Mouse (Mus musculus): ENCODE data around the gene Inca1.

The Inca1 gene

DNA sequence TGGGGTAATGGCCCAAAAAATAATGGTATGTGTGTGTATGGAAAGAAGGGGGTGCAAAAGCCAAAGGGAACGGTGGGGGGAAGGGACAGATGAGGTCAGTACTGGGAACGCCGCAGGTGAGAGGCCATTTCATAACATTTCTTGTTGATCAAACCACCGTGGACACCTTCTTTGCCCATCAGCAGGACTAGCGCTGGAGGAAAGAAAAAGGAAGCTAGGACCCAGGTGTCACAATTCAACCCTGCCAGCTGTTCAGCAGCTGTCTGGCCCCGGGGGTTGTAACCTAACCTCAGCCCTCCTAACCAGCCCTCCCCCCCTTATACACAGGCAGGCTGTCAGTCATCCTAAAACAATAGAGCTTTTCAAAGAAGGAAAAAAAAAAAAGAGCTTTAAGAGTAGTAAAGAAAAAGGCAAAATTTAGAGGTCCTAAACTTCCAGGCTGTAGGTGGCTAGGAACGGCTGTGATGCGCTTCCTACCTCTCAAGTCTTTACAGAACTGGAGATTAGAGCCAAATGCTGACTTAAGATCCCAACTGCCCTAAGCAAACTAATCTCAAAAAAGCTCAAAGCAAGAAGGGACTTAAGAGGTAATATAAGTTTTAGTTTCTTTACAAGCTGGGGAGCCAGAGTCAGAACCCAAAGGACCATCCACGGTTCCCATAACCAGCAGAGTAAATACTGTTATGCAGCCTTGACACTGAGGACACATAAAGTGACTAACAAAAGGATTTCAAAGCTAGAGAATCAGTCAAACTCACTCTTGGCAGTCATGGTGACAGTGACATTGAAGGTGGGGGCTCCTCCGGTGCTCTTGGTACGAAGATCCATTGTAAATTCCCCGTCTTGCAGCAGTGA lies 47.7 kb downstream of the Inca1 start:
- no peak for DNase-seq

DNA sequence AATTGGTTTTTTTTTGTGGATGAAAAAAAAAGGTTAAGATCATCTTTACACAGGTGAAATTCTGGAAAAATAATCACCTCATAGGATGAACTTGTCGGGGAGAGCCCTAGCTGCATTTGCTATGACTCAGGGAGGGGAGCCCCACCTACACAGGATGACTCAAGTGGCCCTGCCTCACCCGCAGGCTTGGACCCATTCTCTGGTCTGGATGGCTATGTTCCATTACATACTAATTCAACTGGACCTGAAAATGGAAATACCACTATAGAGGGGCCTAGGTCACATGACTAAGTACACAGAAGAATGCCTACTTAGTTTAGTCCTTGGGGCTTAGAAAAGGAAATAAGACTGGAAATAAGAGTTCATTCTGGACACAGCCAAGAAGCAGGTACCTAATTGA lies 48.6 kb downstream of the Inca1 start:
- DNase-seq: no peak

DNA sequence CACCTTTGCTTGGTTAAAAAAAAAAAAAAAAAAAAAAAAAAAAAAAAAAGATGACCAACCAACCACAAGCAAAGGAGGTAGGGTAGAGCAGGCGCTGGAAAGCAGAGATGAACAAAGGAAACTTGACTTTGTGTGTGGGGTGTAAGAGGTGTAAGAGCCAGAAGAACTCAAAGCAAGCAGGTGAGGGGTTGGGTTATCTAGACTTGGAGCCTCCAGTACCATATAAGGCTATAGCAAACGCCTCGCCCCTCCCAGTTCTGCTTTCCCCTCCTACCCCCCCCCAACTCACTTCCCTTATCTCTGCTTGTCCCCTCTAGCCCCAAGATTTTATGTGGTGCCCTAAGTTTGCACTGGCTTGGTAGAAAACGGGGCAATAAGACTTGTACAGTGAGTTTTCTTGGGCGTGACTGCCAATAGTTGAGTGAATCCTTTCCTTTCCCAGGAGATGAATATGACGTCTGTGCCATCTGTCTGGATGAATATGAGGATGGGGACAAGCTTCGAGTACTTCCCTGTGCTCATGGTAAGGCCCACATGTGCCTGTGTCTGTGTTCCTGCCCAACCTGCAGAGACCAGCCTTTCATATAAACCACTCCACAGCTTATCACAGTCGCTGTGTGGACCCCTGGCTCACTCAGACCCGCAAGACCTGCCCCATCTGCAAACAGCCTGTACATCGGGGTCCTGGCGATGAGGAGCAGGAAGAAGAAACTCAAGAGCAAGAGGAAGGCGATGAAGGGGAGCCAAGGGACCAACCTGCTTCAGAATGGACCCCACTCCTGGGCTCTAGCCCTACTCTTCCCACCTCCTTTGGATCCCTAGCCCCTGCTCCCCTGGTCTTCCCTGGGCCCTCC lies 49.4 kb downstream of the Inca1 start:
- DNase-seq: no peak

DNA sequence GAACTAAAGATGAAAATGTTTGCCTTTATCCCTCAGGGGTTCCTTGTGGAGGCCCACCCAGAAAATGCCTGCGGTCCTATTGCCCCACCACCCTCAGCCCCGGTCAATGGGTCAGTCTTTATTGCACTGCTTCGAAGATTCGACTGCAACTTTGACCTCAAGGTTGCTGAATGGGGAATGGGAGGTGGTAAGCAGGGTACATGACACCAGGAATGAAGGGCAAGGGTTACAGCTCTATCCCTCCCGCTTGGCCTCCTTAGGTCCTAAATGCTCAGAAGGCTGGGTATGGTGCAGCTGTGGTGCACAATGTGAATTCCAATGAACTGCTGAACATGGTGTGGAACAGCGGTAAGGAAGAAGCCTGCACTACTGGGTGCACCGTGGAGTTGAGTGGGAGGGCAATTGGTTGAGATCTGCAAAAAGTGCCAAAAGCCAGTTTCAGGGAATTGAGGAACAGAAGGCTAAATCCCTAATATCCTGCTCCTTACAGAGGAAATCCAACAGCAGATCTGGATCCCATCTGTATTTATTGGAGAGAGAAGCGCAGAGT lies 50.7 kb downstream of the Inca1 start:
- DNase-seq: no peak

DNA sequence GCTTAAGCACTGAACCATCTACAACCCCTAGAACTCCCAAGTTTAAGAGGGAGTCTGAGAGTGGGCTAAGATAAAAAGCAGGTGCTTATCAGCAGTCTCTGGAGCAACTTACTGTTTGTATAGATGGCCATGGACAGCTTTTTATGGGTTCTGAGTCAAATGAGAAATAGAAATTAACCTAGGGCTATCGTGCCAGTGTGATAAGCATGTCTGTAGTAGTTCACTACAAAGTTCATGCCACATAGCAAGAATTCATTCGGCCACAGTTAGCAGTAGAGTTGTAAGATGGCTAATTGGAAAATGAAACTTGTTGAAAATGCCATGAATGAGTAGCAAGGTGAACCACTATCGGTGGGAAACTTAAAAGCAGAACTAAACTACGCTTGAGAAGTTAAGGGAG lies 51.4 kb downstream of the Inca1 start:
- DNase-seq: no peak

DNA sequence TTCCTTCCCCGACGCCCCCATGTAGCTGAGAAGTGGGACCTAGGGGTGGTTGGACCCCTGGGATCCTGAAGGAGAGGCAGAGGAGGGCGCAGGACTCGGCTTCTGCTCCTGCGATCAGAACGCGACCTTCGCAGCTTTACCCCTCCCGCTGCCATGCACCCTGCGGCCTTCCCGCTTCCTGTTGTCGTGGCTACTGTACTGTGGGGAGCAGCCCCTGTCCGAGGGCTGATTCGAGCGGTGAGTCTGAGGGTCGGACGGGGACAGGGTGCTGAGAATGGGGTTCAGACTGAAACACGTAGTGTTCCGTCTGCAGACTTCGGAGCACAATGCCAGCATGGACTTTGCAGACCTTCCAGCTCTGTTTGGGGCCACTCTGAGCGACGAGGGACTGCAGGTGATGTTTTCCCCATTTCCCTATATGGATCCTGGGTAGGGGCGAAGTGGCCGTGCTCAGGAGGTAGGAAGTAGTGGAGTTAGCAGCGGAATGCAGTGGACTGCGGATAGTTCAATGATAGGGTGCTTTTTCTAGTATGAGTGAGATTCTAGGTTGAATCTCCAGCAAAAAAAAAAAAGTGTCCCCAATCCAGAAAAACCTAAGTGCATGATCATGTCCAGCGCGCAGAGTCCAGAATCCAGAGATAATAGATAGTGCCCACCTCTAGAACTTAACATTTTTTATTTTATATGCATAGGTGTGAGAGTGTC lies 52.1 kb downstream of the Inca1 start:
- peak in 1 of 2 experiments; percentile 28 for DNase-seq

DNA sequence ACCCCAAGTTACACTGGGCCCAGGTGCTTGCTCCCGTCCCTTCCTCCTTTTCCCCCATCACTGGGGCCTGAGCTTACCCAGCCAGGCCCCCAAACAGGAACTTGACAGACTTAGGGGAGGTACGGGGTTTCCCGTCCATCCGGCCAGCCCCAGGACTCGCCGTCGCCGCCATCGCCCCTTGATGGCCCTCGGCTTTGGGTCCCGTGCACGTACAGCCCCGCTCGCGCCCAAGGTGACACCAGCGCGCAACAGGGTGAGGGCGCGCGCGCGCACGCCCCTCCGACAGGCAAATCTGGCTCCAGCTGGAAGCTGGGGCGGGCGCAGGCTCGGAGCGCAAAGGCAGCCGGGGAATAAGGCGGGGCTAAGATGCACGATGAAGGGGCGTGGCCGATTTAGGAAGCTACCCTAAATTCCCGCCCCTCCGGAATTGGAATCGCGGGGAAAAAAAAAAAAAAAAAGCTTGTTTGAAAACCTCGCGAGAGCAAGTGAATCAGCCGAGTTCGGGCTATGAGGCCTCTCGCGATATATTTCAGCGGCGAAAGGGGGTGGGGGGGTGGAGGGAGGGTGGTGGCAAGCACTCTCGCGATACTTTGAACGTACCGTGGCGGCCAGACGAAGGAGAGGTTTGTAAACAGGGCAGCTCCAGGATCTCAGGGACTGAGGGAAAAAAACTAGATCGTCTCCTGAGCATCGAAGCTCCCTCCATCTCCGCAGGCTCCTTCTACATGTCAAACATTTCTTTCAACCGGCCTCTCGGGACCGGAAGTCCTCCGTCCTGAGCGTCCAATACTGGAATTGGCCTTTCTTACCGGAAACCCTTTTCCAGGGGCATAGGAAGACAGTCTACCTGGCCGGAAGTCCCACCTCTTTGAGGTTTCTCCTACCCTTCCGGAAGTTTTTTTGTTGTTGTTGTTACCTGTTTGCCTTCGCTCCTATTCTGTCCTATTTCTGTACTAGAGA lies 53.0 kb downstream of the Inca1 start, which contains the start of the genes Rnf167 and Slc25a11:
TSS of gene Rnf167 (plus strand) at position 545 of the 960 bp plus-strand sequence.
TSS of gene Slc25a11 (minus strand) at position 789 of the 960 bp plus-strand sequence.
- peak; percentile 96 for DNase-seq

DNA sequence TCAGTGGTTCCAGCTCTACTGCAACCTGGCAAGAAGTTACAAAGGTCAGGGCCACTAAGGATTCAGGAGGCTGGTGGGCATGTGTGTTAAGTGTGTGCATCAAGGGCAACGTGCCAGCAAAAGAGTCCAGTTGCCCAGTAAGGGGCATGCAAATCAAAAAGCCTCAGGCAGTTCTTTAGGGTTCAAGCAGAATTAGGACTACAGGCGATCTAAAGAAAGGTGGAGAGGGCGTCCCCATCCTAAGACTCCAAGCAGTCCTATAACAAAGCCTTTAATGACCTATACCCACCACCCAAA lies 53.7 kb downstream of the Inca1 start:
- DNase-seq: no peak

DNA sequence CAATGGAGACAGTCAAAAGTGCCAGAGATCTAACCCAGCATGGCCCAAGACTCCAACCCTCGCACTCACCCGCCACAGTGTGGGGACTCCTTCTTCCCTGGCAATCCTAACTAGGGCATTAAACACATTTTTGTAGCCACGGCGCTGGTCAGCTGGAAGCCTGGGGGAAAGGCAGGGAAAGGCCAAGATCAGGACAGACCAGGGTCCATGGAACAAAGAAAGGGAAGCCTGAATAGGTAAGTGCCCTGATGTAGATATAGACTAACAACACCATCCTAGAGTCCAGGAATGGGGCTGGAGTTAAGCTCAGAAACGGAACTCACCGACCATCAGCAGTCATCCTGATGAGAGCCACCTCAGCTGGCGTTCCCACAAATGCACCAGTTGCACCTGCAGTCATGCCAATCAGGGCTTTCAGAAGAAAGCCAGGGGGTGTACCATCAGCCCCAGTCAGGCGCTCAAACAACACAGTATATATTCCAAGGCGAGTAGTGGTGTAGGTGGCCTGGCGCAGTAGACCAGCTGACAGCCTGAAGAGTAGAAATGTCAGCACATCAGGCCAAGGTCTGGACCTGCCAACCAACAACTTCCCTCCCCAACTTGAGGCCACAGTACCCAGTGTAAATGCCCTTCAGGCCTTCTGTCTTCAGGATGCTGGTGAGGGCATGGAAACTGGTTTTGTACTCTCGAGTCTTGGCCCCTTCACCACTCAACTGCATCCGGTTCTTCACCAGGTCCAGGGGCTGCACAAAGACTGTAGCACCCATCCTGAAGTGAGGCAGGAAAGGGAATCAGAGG lies 54.3 kb downstream of the Inca1 start:
- DNase-seq: no peak

DNA sequence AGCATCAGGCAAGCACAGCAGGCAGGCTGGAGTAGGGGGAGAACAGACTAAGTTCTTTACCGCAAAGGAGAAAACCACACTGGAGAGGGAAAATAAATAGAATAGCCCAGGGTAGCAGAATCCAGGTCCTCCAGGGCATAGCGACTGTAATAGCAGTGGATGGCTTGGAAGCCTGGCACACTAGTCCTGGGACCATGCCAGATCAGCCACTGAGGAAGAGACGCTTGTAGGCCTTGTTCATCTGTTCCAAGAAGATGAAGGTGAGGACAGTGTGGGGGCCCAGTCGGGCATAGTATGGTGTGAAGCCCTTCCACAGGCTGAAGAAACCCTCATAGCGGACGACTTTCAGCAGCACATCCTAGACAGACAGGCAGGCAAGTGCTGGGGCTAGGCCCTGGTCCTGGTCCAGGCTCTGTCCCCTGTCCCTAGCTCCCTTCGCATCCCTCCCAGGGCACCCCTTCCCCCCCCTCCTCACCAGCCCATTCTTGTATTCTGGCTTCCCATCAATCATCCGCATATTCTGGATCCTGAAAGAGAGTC lies 55.3 kb downstream of the Inca1 start:
- no peak for DNase-seq

DNA sequence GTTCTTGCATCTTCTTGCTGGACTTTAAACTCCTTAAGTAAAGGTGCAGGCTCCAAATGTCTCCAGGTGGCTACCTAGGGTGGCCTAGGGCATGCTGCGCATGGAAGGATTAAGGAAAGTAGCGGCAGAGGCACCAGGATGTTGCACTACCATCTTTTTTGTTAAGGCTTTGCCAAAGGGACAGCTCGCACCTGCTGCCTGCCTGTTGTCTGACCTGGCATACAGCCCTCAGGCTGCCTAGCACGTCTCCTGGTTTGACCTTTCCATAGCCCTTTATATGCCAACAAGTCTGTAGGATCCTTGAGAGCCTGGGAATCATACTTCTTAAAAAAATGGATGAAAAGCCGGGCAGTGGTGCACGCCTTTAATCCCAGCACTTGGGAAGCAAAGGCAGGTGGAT lies 56.9 kb downstream of the Inca1 start:
- no peak for DNase-seq

DNA sequence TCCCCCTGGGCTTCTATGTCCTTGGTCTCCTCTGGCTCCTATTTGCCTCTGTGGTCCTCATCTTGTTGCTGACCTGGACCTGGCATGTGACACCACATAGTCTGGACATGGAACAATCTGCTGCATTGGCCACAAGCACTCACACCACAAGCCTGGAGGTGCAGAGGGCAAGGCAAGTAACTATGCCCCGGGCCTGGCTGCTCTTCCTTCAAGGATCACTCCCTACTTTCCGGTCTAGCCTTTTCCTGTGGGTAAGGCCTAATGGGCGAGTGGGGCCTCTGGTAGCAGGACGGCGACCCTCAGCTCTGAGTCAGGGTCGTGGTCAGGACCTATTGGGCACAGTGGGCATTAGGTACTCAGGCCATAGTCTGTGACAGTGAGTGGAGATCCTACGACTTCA lies 58.7 kb downstream of the Inca1 start:
- no peak for DNase-seq

DNA sequence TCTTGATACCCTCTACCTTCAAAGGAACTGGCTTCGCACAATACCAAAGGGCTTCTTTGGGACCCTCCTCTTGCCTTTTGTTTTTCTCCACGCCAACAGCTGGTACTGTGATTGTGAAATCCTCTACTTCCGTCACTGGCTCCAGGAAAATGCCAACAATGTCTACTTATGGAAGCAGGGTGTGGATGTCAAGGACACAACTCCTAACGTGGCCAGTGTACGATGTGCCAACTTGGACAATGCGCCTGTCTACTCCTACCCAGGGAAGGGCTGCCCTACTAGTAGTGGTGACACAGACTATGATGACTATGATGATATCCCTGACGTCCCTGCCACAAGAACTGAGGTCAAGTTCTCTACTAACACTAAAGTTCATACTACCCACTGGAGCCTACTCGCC lies 60.0 kb downstream of the Inca1 start:
- DNase-seq: no peak

DNA sequence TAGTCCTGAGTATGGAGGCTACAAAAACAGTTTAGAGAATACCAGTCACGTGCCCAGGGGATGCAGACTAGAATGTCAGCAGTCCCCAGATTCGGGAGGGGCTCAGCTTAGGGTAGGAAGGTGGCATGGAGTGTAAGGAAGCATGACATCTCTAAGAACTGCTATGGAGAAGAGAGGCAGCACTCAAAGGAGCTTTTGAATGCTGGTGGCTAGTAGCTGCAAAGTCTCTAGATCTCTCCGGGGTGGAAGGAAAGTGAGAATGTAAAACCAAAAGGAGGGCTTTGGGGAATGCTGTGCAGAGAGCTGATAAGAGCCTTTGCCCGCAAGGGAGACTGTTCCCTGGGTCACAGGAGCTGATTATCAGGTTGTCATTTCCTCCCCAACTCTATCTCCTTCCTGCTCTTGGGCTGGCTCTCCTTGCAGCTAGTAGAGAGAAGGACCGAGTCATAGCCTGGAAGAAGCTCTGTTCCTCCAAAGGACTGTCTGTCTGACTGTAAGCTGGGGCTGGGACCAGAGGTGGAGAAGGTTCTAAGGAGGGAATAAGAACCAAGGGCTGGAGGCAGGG lies 61.2 kb downstream of the Inca1 start, which contains the start of gene Gp1ba:
TSS of gene Gp1ba (plus strand) at position 409 of the 565 bp plus-strand sequence.
- DNase-seq: no peak
